Mouse (Mus musculus): ENCODE results near the gene Ptprg.

- no peak for TF ChIP-seq CTCF (IDR thresholded peaks at IDR 0.05; ENCODE audit: borderline replicate concordance, insufficient read depth, low read length)
- TF ChIP-seq POLR2A (IDR thresholded peaks at IDR 0.05; ENCODE audit: low read depth, low read length) = no peak
Measured at GRCm38 (mm10) chr14:11811142-11811761, 257.9 kb downstream of the Ptprg start.

Measured in embryonic fibroblast, embryonic 13.5 days (primary cell).